Mouse (Mus musculus) heart, embryonic 10.5 days (tissue): Measurements from ENCODE around the gene Gm42669. TPM values are rescaled to one million over a fixed set of nuclear protein-coding genes. Genes with fewer than 3 reads are reported as not detected.

ENCODE experiments used
- DNase-seq: peaks from one replicate; pipeline ENCODE4 v3.0.0-alpha.2; 2017; ENCODE audit warnings: low spot score
- H3K27ac ChIP-seq: fragments of 300-500 bp; sonication (generic); 2 replicates; pipeline ENCODE4 v1.5.1; 2016; ENCODE audit warnings: mild to moderate bottlenecking
- H3K27me3 ChIP-seq: fragments of 300-500 bp; sonication (generic); 2 replicates; pipeline ENCODE4 v1.6.1; 2016; ENCODE audit warnings: mild to moderate bottlenecking; ENCODE audit not compliant: poor library complexity, insufficient read depth, severe bottlenecking
- H3K36me3 ChIP-seq: fragments of 300-500 bp; sonication (generic); 2 replicates; pipeline ENCODE4 v1.6.1; 2016; ENCODE audit warnings: mild to moderate bottlenecking, moderate library complexity
- H3K4me1 ChIP-seq: fragments of 300-500 bp; sonication (generic); 2 replicates; pipeline ENCODE4 v1.6.1; 2016; ENCODE audit warnings: mild to moderate bottlenecking
- H3K4me3 ChIP-seq: fragments of 300-500 bp; sonication (generic); 2 replicates; pipeline ENCODE4 v1.5.1; 2016; ENCODE audit warnings: mild to moderate bottlenecking, moderate library complexity
- H3K9me3 ChIP-seq: fragments of 300-500 bp; sonication (generic); 2 replicates; pipeline ENCODE4 v1.6.1; 2016; ENCODE audit warnings: mild to moderate bottlenecking, moderate library complexity
- WGBS: fragments of 180-500 bp; shearing (Covaris S2); methylation state at CpG from one replicate; pipeline ENCODE4 v1.1.7; 2016; 5-methylcytosine and 5-hydroxymethylcytosine counted together
- polyA plus RNA-seq: library from polyadenylated mRNA; unstranded; fragments of >200 nt; fragmentation: Nextera tagmentation; extraction: Ambion mirVana; gene quantifications from 2 replicates; pipeline ENCODE4 v1.2.1, GENCODE M21; 2016

Gm42669 gene
- polyA plus RNA-seq, 1 experiment from 2014 or later, result 0.24 TPM

- no peaks in the 10 kb centered on the region for H3K4me1 ChIP-seq
- H3K9me3 ChIP-seq, result no peaks in the 10 kb centered on the region
- WGBS, result 88% methylated on average over 3 of the region's 3 CpGs
- peaks cover 54% of the 10 kb centered on the region for H3K36me3 ChIP-seq
- no peaks in the 10 kb centered on the region for H3K27me3 ChIP-seq
- no peak overlapping the region for H3K4me3 ChIP-seq
- no peak overlapping the region for H3K27ac ChIP-seq
- no peak for DNase-seq
These were observed 113.9 kb downstream of the Gm42669 start for GRCm38 (mm10) chr5:107621327-107621726.

Other genes starting within 250 kb of the Gm42669 start
- 36.7 and 54.6 TPM in 2 replicates for gene Tgfbr3, start 218.0 kb upstream of the Gm42669 start, polyA plus RNA-seq
- 0.62 and 0.63 TPM in 2 replicates for gene Brdt, start 176.5 kb upstream of the Gm42669 start, polyA plus RNA-seq
- gene Ephx4, start 104.9 kb upstream of the Gm42669 start, polyA plus RNA-seq, result 0.58 and 0.72 TPM in 2 replicates
- not detected in 2 replicates for gene Lpcat2b, start 76.1 kb upstream of the Gm42669 start, polyA plus RNA-seq
- gene Btbd8, start 69.6 kb upstream of the Gm42669 start, polyA plus RNA-seq, result 3.2 and 3.4 TPM in 2 replicates
- 0.04 and 0.06 TPM in 2 replicates for gene 1700028K03Rik, start 27.1 kb downstream of the Gm42669 start, polyA plus RNA-seq
- gene Rpap2, start 89.8 kb downstream of the Gm42669 start, polyA plus RNA-seq, result 14.4 and 18.7 TPM in 2 replicates
- gene Glmn, start 90.3 kb downstream of the Gm42669 start, polyA plus RNA-seq, result 27.2 and 30.6 TPM in 2 replicates
- not detected in 2 replicates for gene Gfi1, start 218.4 kb downstream of the Gm42669 start, polyA plus RNA-seq